Mouse (Mus musculus) layer of hippocampus, adult 2 months (tissue): ENCODE results near the gene Mcrip2. TPM values are rescaled to one million over a fixed set of nuclear protein-coding genes. Genes with fewer than 3 reads are reported as not detected.
A peak's percentile ranks its signal among the peaks of the same experiment; 100 is the strongest.

Experiments
- DNase-seq, 2 experiments: peaks; one replicate each; pipeline ENCODE4 v3.0.0; 2022; ENCODE audit warnings: low spot score in 2 of 2
- H3K27ac ChIP-seq: fragments of 200-600 bp; 2 replicates; pipeline ENCODE4 v1.8.1; 2022
- H3K4me3 ChIP-seq: fragments of 200-600 bp; 2 replicates; pipeline ENCODE4 v1.8.1; 2022; ENCODE audit warnings: mild to moderate bottlenecking
- CTCF ChIP-seq: fragments of 200-600 bp; conservative IDR thresholded peaks from 2 replicates; pipeline ENCODE4 v1.8.1; 2022; ENCODE audit warnings: antibody characterized with exemption, mild to moderate bottlenecking, moderate library complexity
- long read RNA-seq, 2 experiments: library from polyadenylated mRNA; stranded (forward); transcript quantifications; one replicate each; pipeline ENCODE4 v2.0.0; 2021; ENCODE audit warnings: borderline mapping rate in 2 of 2
- total RNA-seq, 2 experiments: library from RNA; stranded (reverse); gene quantifications; 2 replicates each; pipeline ENCODE4 v1.2.3; 2021

Mcrip2 gene
- total RNA-seq = 10 to 100 TPM; 20.9 to 21.6 TPM
- long read RNA-seq, experiment 1, partial matches to known transcripts = 4 of 9 reads
- long read RNA-seq, experiment 1, other reads (novel, unspliced or antisense) = 2 of 9 reads
- long read RNA-seq, experiment 2, transcript Mcrip2-201 (5 exons, 842 nt) = major isoform, 7 of 11 reads
- long read RNA-seq, experiment 2, partial matches to known transcripts = 1 of 11 reads
- long read RNA-seq, experiment 2, other reads (novel, unspliced or antisense) = 2 of 11 reads

- peak; percentile 28 for TF ChIP-seq CTCF
- peak; percentile 85 to 87 for DNase-seq
- Histone ChIP-seq H3K4me3 (peak within 1 kb of the TSS; percentile 70), H3K27ac (peak within 1 kb of the TSS; percentile 94)
Measured at GRCm38 (mm10) chr17:25868601-25869191, at the start of gene Mcrip2. Gene Mcrip2 (minus strand): TSS chr17:25868764.

GRCm38 (mm10) chr17:25918037-25918750, 49.6 kb upstream of the Mcrip2 start:
- Histone ChIP-seq H3K27ac (peak overlapping the region; percentile 83), H3K4me3 (peak overlapping the region; percentile 86)
- no peak for TF ChIP-seq CTCF
- DNase-seq = no peak

- no peak for DNase-seq
- H3K27ac ChIP-seq = peak overlapping the region; percentile 83
- peak overlapping the region; percentile 86; the same call in 1 of the 2 replicates for H3K4me3 ChIP-seq
- TF ChIP-seq CTCF = no peak
Measured at GRCm38 (mm10) chr17:25916931-25917647, 48.5 kb upstream of the Mcrip2 start.

- Histone ChIP-seq H3K27ac (peak overlapping the region; percentile 86), H3K4me3 (no peak overlapping the region; the same call in 1 of the 2 replicates)
- DNase-seq = no peak
- no peak for TF ChIP-seq CTCF
Measured at GRCm38 (mm10) chr17:25914295-25914694, 45.7 kb upstream of the Mcrip2 start.

- DNase-seq = no peak
- peak overlapping the region; percentile 86 for H3K27ac ChIP-seq
- TF ChIP-seq CTCF = no peak
- peak overlapping the region; percentile 10; the same call in 1 of the 2 replicates for H3K4me3 ChIP-seq
Measured at GRCm38 (mm10) chr17:25913877-25914275, 45.3 kb upstream of the Mcrip2 start.

- DNase-seq = peak; percentile 51 to 70
- peak overlapping the region; percentile 86 for H3K27ac ChIP-seq
- H3K4me3 ChIP-seq = peak overlapping the region; percentile 10
- TF ChIP-seq CTCF = no peak
Measured at GRCm38 (mm10) chr17:25913186-25913876, 44.8 kb upstream of the Mcrip2 start.

GRCm38 (mm10) chr17:25911816-25912215, 43.3 kb upstream of the Mcrip2 start:
- H3K27ac ChIP-seq = peak overlapping the region; percentile 85
- DNase-seq = no peak

GRCm38 (mm10) chr17:25907640-25908039, 39.1 kb upstream of the Mcrip2 start:
- DNase-seq = no peak
- TF ChIP-seq CTCF = no peak
- H3K27ac ChIP-seq = peak overlapping the region; percentile 70
- no peak overlapping the region for H3K4me3 ChIP-seq

More at GRCm38 (mm10) chr17:25911816-25912215, 43.3 kb upstream of the Mcrip2 start:
- H3K4me3 ChIP-seq = no peak overlapping the region
- TF ChIP-seq CTCF = no peak

- DNase-seq = no peak
- no peak for TF ChIP-seq CTCF
- H3K27ac ChIP-seq = no peak overlapping the region
Measured at GRCm38 (mm10) chr17:25903061-25903460, 34.5 kb upstream of the Mcrip2 start.

GRCm38 (mm10) chr17:25900193-25900592, 31.6 kb upstream of the Mcrip2 start:
- H3K4me3 ChIP-seq = no peak overlapping the region
- peak; percentile 46 for TF ChIP-seq CTCF
- DNase-seq = no peak
- H3K27ac ChIP-seq = no peak overlapping the region

More at GRCm38 (mm10) chr17:25903061-25903460, 34.5 kb upstream of the Mcrip2 start:
- H3K4me3 ChIP-seq = no peak overlapping the region

GRCm38 (mm10) chr17:25895891-25896290, 27.3 kb upstream of the Mcrip2 start:
- TF ChIP-seq CTCF = no peak
- Histone ChIP-seq H3K27ac (peak overlapping the region; percentile 72), H3K4me3 (no peak overlapping the region)
- DNase-seq = no peak

- DNase-seq = no peak
- no peak overlapping the region for H3K4me3 ChIP-seq
- no peak for TF ChIP-seq CTCF
- peak overlapping the region; percentile 72 for H3K27ac ChIP-seq
Measured at GRCm38 (mm10) chr17:25895415-25895814, 26.9 kb upstream of the Mcrip2 start.
